In the genomic region with DNA sequence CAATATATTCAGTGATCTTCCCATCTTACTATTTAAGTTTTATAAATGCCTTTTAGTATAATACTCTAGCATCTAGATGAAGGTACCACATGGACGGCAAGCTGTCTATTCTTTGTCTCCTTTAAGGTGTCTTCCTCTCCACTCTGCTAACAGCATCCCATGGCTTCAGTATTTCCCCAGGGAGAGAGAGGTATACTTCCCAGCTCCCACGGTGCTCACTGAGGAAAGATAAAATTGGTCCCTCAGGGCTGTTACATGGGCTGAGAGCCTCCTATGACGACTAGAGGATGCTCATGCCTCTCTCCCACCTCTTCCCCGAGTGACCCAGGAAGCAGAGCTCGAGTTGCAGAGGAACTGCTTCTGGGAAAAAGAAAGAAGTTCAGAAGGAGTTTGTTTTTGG, we compare ENCODE assay signal across 32 mouse cellular contexts.
"Had no signal": no experiment of that assay in that cellular context is flagged by ENCODE, and none has a peak within 500 bp of the region (broad histone marks: within the 10 kb centered on the region; RNA-seq: fewer than 3 reads in every experiment).

No protein-coding gene starts in this region.

- H3K27ac ChIP-seq: limb, embryonic 10.5 days; limb, embryonic 12.5 days; limb, embryonic 13.5 days; limb, embryonic 15.5 days; liver, embryonic 12.5 days; liver, embryonic 13.5 days; liver, embryonic 14.5 days; liver, embryonic 15.5 days; lung, embryonic 15.5 days; macrophage; midbrain, embryonic 10.5 days; midbrain, embryonic 12.5 days; midbrain, embryonic 13.5 days; midbrain, embryonic 15.5 days; neural tube, embryonic 12.5 days had no signal

- H3K4me3 ChIP-seq: limb, embryonic 10.5 days; limb, embryonic 12.5 days; limb, embryonic 13.5 days; limb, embryonic 15.5 days; liver, embryonic 12.5 days; liver, embryonic 13.5 days; liver, embryonic 15.5 days; lung, embryonic 15.5 days; megakaryocyte, embryonic 14.5 days; midbrain, embryonic 10.5 days; midbrain, embryonic 12.5 days; midbrain, embryonic 13.5 days; midbrain, embryonic 15.5 days; myocyte; neural tube, embryonic 12.5 days had no signal

- DNase-seq: left cerebral cortex, postnatal 4 days; liver; liver, embryonic 13.5 days; liver, postnatal 0 days; lung, adult 18-20 months; lung, adult 2 months; lung, embryonic 14.5 days; lung, postnatal 10 days; lung, postnatal 14 days; lung, postnatal 36 days; lung, postnatal 4 days; midbrain, embryonic 14.5 days had no signal

- ATAC-seq: liver, embryonic 12.5 days; liver, postnatal 0 days; lung, postnatal 0 days; midbrain, embryonic 13.5 days; midbrain, embryonic 15.5 days; midbrain, embryonic 16.5 days had no signal

- H3K9me3 ChIP-seq: limb, embryonic 10.5 days; limb, embryonic 12.5 days; limb, embryonic 13.5 days; limb, embryonic 15.5 days; liver, embryonic 12.5 days; liver, embryonic 13.5 days; liver, embryonic 15.5 days; lung, embryonic 15.5 days; megakaryocyte, embryonic 14.5 days; midbrain, embryonic 10.5 days; midbrain, embryonic 12.5 days; midbrain, embryonic 13.5 days; midbrain, embryonic 15.5 days; neural tube, embryonic 12.5 days had no signal

- H3K4me2 ChIP-seq: limb, embryonic 12.5 days; limb, embryonic 13.5 days; limb, embryonic 15.5 days; liver, embryonic 11.5 days; liver, embryonic 12.5 days; liver, embryonic 13.5 days; liver, embryonic 15.5 days; lung, embryonic 14.5 days; lung, embryonic 15.5 days; midbrain, embryonic 11.5 days; midbrain, embryonic 12.5 days; midbrain, embryonic 13.5 days; midbrain, embryonic 15.5 days; neural tube, embryonic 12.5 days had no signal

- H3K4me1 ChIP-seq: limb, embryonic 10.5 days; limb, embryonic 12.5 days; limb, embryonic 15.5 days; liver, embryonic 12.5 days; liver, embryonic 15.5 days; midbrain, embryonic 10.5 days; midbrain, embryonic 12.5 days; midbrain, embryonic 13.5 days; midbrain, embryonic 15.5 days; neural tube, embryonic 12.5 days had no signal

- H3K36me3 ChIP-seq: limb, embryonic 10.5 days; limb, embryonic 12.5 days; limb, embryonic 13.5 days; limb, embryonic 15.5 days; liver, embryonic 12.5 days; liver, embryonic 13.5 days; liver, embryonic 15.5 days; lung, embryonic 15.5 days; midbrain, embryonic 10.5 days; midbrain, embryonic 12.5 days; midbrain, embryonic 13.5 days; midbrain, embryonic 15.5 days; neural tube, embryonic 12.5 days had no signal

- H3K27me3 ChIP-seq: limb, embryonic 12.5 days; limb, embryonic 15.5 days; liver, embryonic 12.5 days; liver, embryonic 13.5 days; liver, embryonic 15.5 days; lung, embryonic 15.5 days; midbrain, embryonic 12.5 days; midbrain, embryonic 13.5 days; midbrain, embryonic 15.5 days; neural tube, embryonic 12.5 days had no signal

- H3K9ac ChIP-seq: limb, embryonic 12.5 days; limb, embryonic 13.5 days; limb, embryonic 15.5 days; liver, embryonic 12.5 days; liver, embryonic 13.5 days; liver, embryonic 14.5 days; liver, embryonic 15.5 days; liver, postnatal 0 days; lung, embryonic 14.5 days; lung, embryonic 15.5 days; midbrain, embryonic 12.5 days; midbrain, embryonic 13.5 days; midbrain, embryonic 15.5 days; neural tube, embryonic 12.5 days had no signal
